Mouse (Mus musculus): ENCODE data around the gene Samd7. TPM values are rescaled to one million over a fixed set of nuclear protein-coding genes. Genes with fewer than 3 reads are reported as not detected.
"Not testable (repeated sequence)": the region's sequence is repeated elsewhere in the genome, so short reads cannot be mapped to it uniquely, and the experiment has no call there.

Gene Samd7
- not detected in 2 replicates for polyA plus RNA-seq (2014; fragmentation: Nextera tagmentation; extraction: Ambion mirVana)

GRCm38 (mm10) chr3:30746006-30746405 is at the start of gene Samd7:
Samd7 (plus strand) TSS chr3:30746293.
- 73% methylated on average over 7 of the region's 7 CpGs for WGBS
- Histone ChIP-seq H3K36me3 (ENCODE audit: control insufficient read depth, insufficient read depth, low read length) (no peaks in the 10 kb centered on the region), H3K4me2 (no peak within 1 kb of the TSS), H3K4me1 (ENCODE audit: control insufficient read depth, insufficient read depth, low read length) (no peaks in the 10 kb centered on the region), H3K9me3 (ENCODE audit: control insufficient read depth, low read length) (no peaks in the 10 kb centered on the region), H3K27me3 (ENCODE audit: control insufficient read depth, insufficient read depth, low read length) (no peaks in the 10 kb centered on the region), H3K27ac (ENCODE audit: low read depth, low read length) (no peak within 1 kb of the TSS), H3K4me3 (ENCODE audit: low read depth, low read length) (no peak within 1 kb of the TSS), H3K9ac (ENCODE audit: low read length) (no peak within 1 kb of the TSS)
- ATAC-seq (ENCODE audit: low FRiP score) (no peak), DNase-seq (ENCODE audit: low spot score, missing footprints) (no peak)

DNA sequence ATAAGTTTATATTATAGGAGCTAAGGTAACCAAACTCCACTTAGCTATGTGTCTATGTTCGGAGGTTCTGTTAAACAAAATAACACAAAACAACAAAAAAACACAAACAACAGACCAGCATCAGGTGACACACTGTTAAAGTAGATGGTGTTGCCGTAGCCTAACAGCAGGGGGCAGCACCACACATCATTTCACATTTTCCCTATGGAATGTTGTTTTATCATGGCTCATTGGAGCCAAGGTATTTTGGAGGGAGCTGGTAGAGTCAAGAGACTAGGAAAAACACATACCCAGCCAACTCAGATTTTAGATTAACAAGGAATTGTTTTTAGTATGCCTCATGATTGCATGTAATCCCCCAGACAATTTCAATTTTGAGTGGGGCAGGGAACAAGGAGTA is 49.7 kb upstream of the Samd7 start:
- Histone ChIP-seq H3K4me2 (no peak overlapping the region), H3K4me1 (ENCODE audit: control insufficient read depth, insufficient read depth, low read length) (no peaks in the 10 kb centered on the region), H3K36me3 (ENCODE audit: control insufficient read depth, insufficient read depth, low read length) (no peaks in the 10 kb centered on the region), H3K27ac (ENCODE audit: low read depth, low read length) (no peak overlapping the region), H3K27me3 (ENCODE audit: control insufficient read depth, insufficient read depth, low read length) (no peaks in the 10 kb centered on the region), H3K9me3 (ENCODE audit: control insufficient read depth, low read length) (no peaks in the 10 kb centered on the region), H3K9ac (ENCODE audit: low read length) (no peak overlapping the region), H3K4me3 (ENCODE audit: low read depth, low read length) (no peak overlapping the region)
- 0 out of 2 replicates have a peak, but pooled peaks have one; percentile 35 for ATAC-seq (ENCODE audit: low FRiP score)
- 18% methylated on average over 2 of the region's 2 CpGs for WGBS
- peak; percentile 91 for DNase-seq (ENCODE audit: low spot score, missing footprints)

GRCm38 (mm10) chr3:30697891-30698290 is 48.2 kb upstream of the Samd7 start:
- no peak overlapping the region for H3K27ac ChIP-seq (ENCODE audit: low read depth, low read length)
- no peak overlapping the region for H3K4me3 ChIP-seq (ENCODE audit: low read depth, low read length)
- H3K4me2 ChIP-seq, result no peak overlapping the region
- no peak for DNase-seq (ENCODE audit: low spot score, missing footprints)
- H3K4me1 ChIP-seq (ENCODE audit: control insufficient read depth, insufficient read depth, low read length), result no peaks in the 10 kb centered on the region
- no peak overlapping the region for H3K9ac ChIP-seq (ENCODE audit: low read length)
- no peaks in the 10 kb centered on the region for H3K36me3 ChIP-seq (ENCODE audit: control insufficient read depth, insufficient read depth, low read length)
- no peaks in the 10 kb centered on the region for H3K27me3 ChIP-seq (ENCODE audit: control insufficient read depth, insufficient read depth, low read length)
- no peaks in the 10 kb centered on the region for H3K9me3 ChIP-seq (ENCODE audit: control insufficient read depth, low read length)
- WGBS, result 83% methylated on average over 4 of the region's 4 CpGs
- ATAC-seq (ENCODE audit: low FRiP score), result no peak

DNA sequence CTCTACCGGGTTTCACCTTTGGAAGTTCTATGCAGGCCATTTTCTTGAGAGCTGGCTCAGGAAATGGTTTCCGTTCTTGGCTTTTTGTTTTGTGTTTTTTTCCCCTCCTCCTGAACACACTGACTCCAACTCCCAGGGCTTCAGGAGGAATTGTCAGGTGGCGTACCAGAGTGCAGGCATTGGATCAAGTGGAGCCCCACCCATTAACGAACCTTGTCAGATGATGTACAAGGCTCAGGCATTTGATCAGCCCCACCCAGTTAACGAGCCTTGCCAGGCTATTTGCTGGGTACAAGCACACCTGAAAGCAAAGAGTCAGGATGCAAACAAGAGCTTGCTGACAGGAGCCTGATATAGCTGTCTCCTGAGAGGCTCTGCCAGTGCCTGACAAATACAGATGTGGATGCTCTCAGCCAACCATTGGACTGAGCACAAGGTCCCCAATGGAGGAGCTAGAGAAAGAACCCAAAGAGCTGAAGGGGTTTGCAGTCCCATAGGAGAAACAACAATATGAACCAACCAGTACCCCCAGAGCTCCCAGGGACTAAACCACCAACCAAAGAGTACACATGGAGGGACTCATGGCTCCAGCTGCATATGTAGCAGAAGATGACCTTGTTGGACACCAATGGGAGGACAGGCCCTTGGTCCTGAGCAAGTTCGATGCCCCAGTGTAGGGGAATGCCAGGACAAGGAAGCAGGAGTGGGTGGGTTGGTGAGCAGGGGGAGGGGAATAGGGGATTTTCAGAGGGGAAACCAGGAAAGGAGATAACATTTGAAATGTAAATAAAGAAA is 46.2 kb upstream of the Samd7 start, which contains the start of gene Lrrc31:
Lrrc31 (minus strand) TSS at position 133 of the 795 bp plus-strand sequence.
- ATAC-seq (ENCODE audit: low FRiP score); H3K36me3 ChIP-seq (ENCODE audit: control insufficient read depth, insufficient read depth, low read length); H3K27me3 ChIP-seq (ENCODE audit: control insufficient read depth, insufficient read depth, low read length); DNase-seq (ENCODE audit: low spot score, missing footprints); H3K9ac ChIP-seq (ENCODE audit: low read length); H3K27ac ChIP-seq (ENCODE audit: low read depth, low read length); H3K4me1 ChIP-seq (ENCODE audit: control insufficient read depth, insufficient read depth, low read length); H3K4me2 ChIP-seq; H3K4me3 ChIP-seq (ENCODE audit: low read depth, low read length); H3K9me3 ChIP-seq (ENCODE audit: control insufficient read depth, low read length): not testable (repeated sequence)
- WGBS, result 89% methylated on average over 6 of the region's 6 CpGs

DNA sequence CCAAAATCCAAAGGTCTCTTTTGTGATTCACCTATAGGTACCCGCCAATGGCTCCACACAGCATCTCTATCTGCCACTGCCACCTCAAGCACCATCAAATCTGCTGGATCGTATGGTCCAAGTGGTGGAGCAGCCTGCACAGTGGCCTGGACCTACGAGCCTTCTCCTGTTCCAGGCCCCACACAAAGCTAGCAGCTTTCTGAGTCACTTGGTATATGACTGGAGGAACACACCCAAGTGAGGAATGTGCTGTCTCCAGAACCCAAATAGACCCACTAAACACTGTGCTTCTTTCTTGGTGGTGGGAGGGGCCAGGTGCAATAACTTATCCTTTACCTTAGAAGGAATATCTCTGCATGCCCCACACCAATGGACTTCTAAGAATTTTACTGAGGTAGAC is 40.1 kb upstream of the Samd7 start:
- Histone ChIP-seq H3K9ac (ENCODE audit: low read length) (no peak overlapping the region), H3K27ac (ENCODE audit: low read depth, low read length) (no peak overlapping the region), H3K4me3 (ENCODE audit: low read depth, low read length) (no peak overlapping the region), H3K36me3 (ENCODE audit: control insufficient read depth, insufficient read depth, low read length) (no peaks in the 10 kb centered on the region), H3K27me3 (ENCODE audit: control insufficient read depth, insufficient read depth, low read length) (no peaks in the 10 kb centered on the region), H3K9me3 (ENCODE audit: control insufficient read depth, low read length) (no peaks in the 10 kb centered on the region), H3K4me1 (ENCODE audit: control insufficient read depth, insufficient read depth, low read length) (no peaks in the 10 kb centered on the region), H3K4me2 (no peak overlapping the region)
- ATAC-seq (ENCODE audit: low FRiP score), result no peak
- 89% methylated on average over 3 of the region's 3 CpGs for WGBS
- no peak for DNase-seq (ENCODE audit: low spot score, missing footprints)

- no peak overlapping the region for H3K4me2 ChIP-seq
- no peak overlapping the region for H3K9ac ChIP-seq (ENCODE audit: low read length)
- WGBS, result 83% methylated on average over 4 of the region's 4 CpGs
- no peak overlapping the region for H3K27ac ChIP-seq (ENCODE audit: low read depth, low read length)
- H3K9me3 ChIP-seq (ENCODE audit: control insufficient read depth, low read length), result no peaks in the 10 kb centered on the region
- no peaks in the 10 kb centered on the region for H3K4me1 ChIP-seq (ENCODE audit: control insufficient read depth, insufficient read depth, low read length)
- ATAC-seq (ENCODE audit: low FRiP score) (no peak), DNase-seq (ENCODE audit: low spot score, missing footprints) (no peak)
- no peaks in the 10 kb centered on the region for H3K27me3 ChIP-seq (ENCODE audit: control insufficient read depth, insufficient read depth, low read length)
- no peaks in the 10 kb centered on the region for H3K36me3 ChIP-seq (ENCODE audit: control insufficient read depth, insufficient read depth, low read length)
- no peak overlapping the region for H3K4me3 ChIP-seq (ENCODE audit: low read depth, low read length)
These were observed 39.3 kb upstream of the Samd7 start for GRCm38 (mm10) chr3:30706614-30707276.

GRCm38 (mm10) chr3:30710191-30710590 is 35.9 kb upstream of the Samd7 start:
- Histone ChIP-seq H3K9me3 (ENCODE audit: control insufficient read depth, low read length) (no peaks in the 10 kb centered on the region), H3K4me2 (no peak overlapping the region), H3K4me3 (ENCODE audit: low read depth, low read length) (no peak overlapping the region), H3K27ac (ENCODE audit: low read depth, low read length) (no peak overlapping the region), H3K4me1 (ENCODE audit: control insufficient read depth, insufficient read depth, low read length) (no peaks in the 10 kb centered on the region), H3K36me3 (ENCODE audit: control insufficient read depth, insufficient read depth, low read length) (no peaks in the 10 kb centered on the region), H3K27me3 (ENCODE audit: control insufficient read depth, insufficient read depth, low read length) (no peaks in the 10 kb centered on the region), H3K9ac (ENCODE audit: low read length) (no peak overlapping the region)
- no peak for DNase-seq (ENCODE audit: low spot score, missing footprints)
- 83% methylated on average over 6 of the region's 6 CpGs for WGBS
- ATAC-seq (ENCODE audit: low FRiP score), result no peak

GRCm38 (mm10) chr3:30713334-30713733 is 32.8 kb upstream of the Samd7 start:
- ATAC-seq (ENCODE audit: low FRiP score), result no peak
- H3K4me1 ChIP-seq (ENCODE audit: control insufficient read depth, insufficient read depth, low read length), result no peaks in the 10 kb centered on the region
- WGBS, result 96% methylated on average over 1 of the region's 1 CpGs

DNA sequence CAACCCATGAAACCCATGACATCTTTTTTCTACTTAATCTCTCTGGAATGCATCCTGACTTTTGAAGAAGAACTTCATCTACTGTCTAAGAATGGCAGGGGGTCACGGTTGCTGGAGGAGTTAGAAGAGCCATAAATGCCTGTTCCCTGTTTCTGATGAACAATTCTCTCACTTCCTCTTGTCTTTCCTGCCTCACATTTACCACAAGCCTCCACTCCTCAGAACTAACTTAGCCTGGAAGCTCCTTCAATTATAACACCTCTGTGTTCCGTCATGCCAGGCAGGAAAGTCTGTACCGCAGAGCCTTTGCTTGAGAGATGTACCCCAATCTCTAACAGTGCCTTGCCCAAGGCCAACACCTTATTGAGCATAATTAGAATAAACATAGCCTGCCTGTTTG is 27.4 kb upstream of the Samd7 start:
- no peaks in the 10 kb centered on the region for H3K36me3 ChIP-seq (ENCODE audit: control insufficient read depth, insufficient read depth, low read length)
- ATAC-seq (ENCODE audit: low FRiP score), result no peak
- no peak overlapping the region for H3K27ac ChIP-seq (ENCODE audit: low read depth, low read length)
- WGBS, result 89% methylated on average over 3 of the region's 3 CpGs
- H3K4me2 ChIP-seq, result no peak overlapping the region
- H3K4me3 ChIP-seq (ENCODE audit: low read depth, low read length), result no peak overlapping the region
- DNase-seq (ENCODE audit: low spot score, missing footprints), result no peak
- H3K4me1 ChIP-seq (ENCODE audit: control insufficient read depth, insufficient read depth, low read length), result no peaks in the 10 kb centered on the region
- H3K9ac ChIP-seq (ENCODE audit: low read length), result no peak overlapping the region
- H3K27me3 ChIP-seq (ENCODE audit: control insufficient read depth, insufficient read depth, low read length), result no peaks in the 10 kb centered on the region
- H3K9me3 ChIP-seq (ENCODE audit: control insufficient read depth, low read length), result no peaks in the 10 kb centered on the region

More at GRCm38 (mm10) chr3:30713334-30713733, 32.8 kb upstream of the Samd7 start:
- H3K9me3 ChIP-seq (ENCODE audit: control insufficient read depth, low read length), result no peaks in the 10 kb centered on the region
- no peak for DNase-seq (ENCODE audit: low spot score, missing footprints)
- H3K36me3 ChIP-seq (ENCODE audit: control insufficient read depth, insufficient read depth, low read length), result no peaks in the 10 kb centered on the region
- H3K4me2 ChIP-seq, result no peak overlapping the region
- no peak overlapping the region for H3K9ac ChIP-seq (ENCODE audit: low read length)
- H3K4me3 ChIP-seq (ENCODE audit: low read depth, low read length), result no peak overlapping the region
- no peak overlapping the region for H3K27ac ChIP-seq (ENCODE audit: low read depth, low read length)
- H3K27me3 ChIP-seq (ENCODE audit: control insufficient read depth, insufficient read depth, low read length), result no peaks in the 10 kb centered on the region
